Mouse (Mus musculus): ENCODE data around the gene Ctdnep1. TPM values are rescaled to one million over a fixed set of nuclear protein-coding genes. Genes with fewer than 3 reads are reported as not detected.
A peak's percentile ranks its signal among the peaks of the same experiment; 100 is the strongest.

Ctdnep1 gene
- total RNA-seq, 2 experiments from 2014 or later: 107 to 116 TPM

GRCm38 (mm10) chr11:69980196-69981140 lies 488 bp upstream of the Ctdnep1 start:
- peak; percentile 98 to 100 for DNase-seq (ENCODE audit: extremely low spot score in 1 of 2, low spot score in 1 of 2)

- no peak for DNase-seq (ENCODE audit: extremely low spot score in 1 of 2, low spot score in 1 of 2)
Measured at GRCm38 (mm10) chr11:69982225-69982624, 1.3 kb downstream of the Ctdnep1 start, which contains the start of gene Elp5. Gene Elp5, minus strand, starts transcription at chr11:69982517.

GRCm38 (mm10) chr11:69982877-69983276 lies 1.9 kb downstream of the Ctdnep1 start:
- no peak for DNase-seq (ENCODE audit: extremely low spot score in 1 of 2, low spot score in 1 of 2)

GRCm38 (mm10) chr11:69983377-69983776 lies 2.4 kb downstream of the Ctdnep1 start:
- no peak for DNase-seq (ENCODE audit: extremely low spot score in 1 of 2, low spot score in 1 of 2)

- DNase-seq (ENCODE audit: extremely low spot score in 1 of 2, low spot score in 1 of 2): no peak
Measured at GRCm38 (mm10) chr11:69984431-69984830, 3.5 kb downstream of the Ctdnep1 start.

GRCm38 (mm10) chr11:69989949-69990348 lies 9.0 kb downstream of the Ctdnep1 start:
- no peak for DNase-seq (ENCODE audit: extremely low spot score in 1 of 2, low spot score in 1 of 2)

DNA sequence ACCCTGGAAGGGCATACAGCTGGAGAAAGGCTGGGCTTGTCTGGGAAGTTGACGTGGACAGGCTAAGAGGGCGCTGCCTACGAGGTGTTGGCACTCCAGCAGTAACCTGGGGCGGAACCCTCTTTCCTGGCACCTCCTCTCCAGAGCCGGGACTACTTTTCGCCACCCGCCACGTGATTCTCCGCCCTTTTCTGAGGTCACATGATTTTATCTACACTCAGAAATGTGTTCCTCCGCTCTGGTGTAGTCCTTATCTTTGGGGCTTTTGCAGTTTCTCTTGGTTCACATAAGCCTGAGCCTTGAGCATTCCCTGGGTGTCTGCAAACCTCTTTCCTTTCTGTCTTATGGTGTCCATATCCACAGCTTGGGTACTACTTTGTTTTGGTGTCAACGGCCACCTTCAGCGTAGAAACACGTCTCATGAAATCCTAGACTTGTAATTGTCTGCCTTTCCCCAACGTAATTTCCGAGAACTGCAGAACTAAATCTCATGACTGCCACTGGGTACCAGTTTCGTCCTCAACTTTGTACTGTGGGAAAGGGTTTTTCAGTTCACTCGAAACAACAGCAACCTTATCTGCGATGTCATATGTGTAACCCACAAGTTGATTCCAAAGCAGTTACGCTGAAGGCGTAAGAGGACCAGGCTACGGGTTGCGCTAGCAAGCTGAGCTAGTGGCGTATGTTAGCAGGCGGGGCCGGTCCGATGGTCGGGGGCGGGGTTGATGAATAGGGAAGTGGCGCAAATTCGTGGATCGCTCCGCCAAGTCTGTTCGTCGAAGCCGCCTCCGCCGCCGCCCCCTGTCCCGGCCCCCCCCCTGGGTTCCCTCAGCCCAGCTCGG lies 10.1 kb downstream of the Ctdnep1 start, which contains the start of gene Gabarap:
Gene Gabarap, plus strand, starts transcription at position 294 of the 842 bp plus-strand sequence.
- DNase-seq (ENCODE audit: extremely low spot score in 1 of 2, low spot score in 1 of 2): peak; percentile 93 to 94

DNA sequence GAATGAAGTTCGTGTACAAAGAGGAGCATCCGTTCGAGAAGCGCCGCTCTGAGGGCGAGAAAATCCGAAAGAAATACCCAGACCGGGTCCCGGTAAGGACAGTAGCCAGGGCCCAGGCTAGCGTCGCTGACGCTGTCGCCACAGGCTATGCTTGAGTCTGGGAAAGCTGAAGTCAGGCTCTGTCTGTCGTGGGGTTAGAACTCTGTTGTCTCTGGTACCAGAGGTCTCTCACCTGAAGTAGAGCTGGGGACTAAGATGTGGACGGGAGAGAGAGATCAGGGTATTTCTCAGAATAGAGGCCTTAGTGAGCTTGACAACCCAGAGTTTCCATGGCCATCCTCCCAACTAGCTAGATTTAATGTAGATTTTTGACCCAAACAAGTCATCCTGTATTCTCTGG lies 10.8 kb downstream of the Ctdnep1 start:
- no peak for DNase-seq (ENCODE audit: extremely low spot score in 1 of 2, low spot score in 1 of 2)

- DNase-seq (ENCODE audit: extremely low spot score in 1 of 2, low spot score in 1 of 2): no peak
Measured at GRCm38 (mm10) chr11:69992396-69992795, 11.4 kb downstream of the Ctdnep1 start.

- DNase-seq (ENCODE audit: extremely low spot score in 1 of 2, low spot score in 1 of 2): no peak
Measured at GRCm38 (mm10) chr11:69992932-69993331, 12.0 kb downstream of the Ctdnep1 start.

DNA sequence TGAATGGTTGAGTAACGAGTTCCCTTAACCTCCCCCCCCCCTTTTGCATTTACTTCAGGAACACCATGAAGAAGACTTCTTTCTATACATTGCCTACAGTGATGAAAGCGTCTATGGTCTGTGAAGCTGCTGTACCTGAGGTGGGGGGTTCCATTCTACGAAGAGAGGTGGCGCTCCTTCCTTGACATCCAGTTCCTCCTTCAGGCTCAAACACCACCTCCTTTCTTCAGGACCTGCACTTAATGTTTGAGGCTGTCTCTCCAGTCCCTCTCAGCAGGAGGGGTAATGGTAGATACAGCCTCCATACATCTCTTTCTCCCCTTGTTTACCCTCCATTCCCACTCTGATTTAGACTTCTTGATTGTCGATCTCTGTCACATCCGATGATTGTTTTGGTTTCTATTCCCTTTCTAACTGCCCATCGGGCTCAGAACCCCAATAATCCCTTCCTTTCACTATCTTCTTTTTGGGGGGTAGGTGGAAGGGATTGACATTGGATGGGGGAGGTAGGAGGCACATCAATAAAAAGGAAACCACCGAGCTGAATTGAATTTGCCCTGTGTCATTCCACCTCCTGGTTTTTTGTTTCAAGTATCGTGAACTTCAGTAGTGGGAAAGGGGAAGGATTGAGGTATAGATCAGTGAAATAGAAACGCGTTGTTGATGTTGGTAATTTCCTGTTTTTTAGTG lies 13.6 kb downstream of the Ctdnep1 start:
- no peak for DNase-seq (ENCODE audit: extremely low spot score in 1 of 2, low spot score in 1 of 2)

DNA sequence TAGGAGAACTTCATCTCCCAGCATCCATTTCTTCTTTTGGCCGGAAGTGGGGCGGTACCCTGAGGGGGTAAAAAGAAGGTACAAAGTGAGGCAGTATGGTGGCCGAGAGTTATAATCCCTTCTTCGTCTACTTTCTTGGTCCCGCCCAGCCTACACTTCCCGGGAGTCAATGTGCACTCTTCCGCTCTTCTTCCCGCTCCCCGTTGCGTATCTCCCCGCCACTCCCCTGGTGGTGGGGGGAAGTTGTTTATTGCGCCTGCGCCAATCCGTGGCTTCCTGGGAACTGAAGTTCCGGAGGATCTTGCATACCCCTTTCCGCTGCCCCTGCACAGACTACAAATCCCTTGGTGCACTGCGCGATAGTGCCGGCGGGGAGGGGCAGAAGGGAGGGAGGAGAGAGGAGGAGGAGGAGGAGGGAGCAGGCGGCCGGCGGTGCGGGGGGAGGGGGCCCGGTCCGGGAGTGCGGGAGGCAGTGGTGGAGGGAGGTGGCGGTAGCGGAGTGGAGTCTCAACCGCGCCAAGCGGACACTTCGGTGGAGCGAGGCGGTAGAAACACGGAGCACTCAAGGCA lies 14.5 kb downstream of the Ctdnep1 start, which contains the start of gene Phf23:
Gene Phf23, plus strand, starts transcription at position 387 of the 570 bp plus-strand sequence.
- peak; percentile 88 to 91 for DNase-seq (ENCODE audit: extremely low spot score in 1 of 2, low spot score in 1 of 2)

- DNase-seq (ENCODE audit: extremely low spot score in 1 of 2, low spot score in 1 of 2): no peak
Measured at GRCm38 (mm10) chr11:69996161-69997061, 15.5 kb downstream of the Ctdnep1 start.

DNA sequence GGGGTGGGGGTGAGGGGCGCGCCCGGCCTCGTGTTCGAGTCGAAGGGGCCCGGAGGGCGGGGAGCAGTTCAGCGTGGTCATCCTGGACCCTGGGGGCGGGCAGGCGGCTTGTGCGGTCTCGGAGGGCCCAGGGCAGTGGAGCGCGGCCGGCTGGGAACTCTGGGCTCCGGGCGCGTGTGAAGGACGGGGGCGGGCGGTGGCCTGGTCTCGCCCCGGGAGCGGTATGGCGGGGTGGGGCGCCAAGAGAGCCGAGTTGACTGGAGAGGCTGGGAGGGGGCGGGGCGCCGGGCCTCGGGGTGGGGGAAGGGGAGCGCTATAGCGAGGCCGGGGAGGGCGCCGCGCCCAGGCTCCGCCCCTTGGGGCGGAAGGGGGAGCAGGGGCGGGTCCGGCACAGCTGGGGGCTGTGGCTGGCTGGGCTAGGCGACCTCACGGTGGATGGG lies 16.1 kb downstream of the Ctdnep1 start:
- peak; percentile 61 to 69 for DNase-seq (ENCODE audit: extremely low spot score in 1 of 2, low spot score in 1 of 2)

DNA sequence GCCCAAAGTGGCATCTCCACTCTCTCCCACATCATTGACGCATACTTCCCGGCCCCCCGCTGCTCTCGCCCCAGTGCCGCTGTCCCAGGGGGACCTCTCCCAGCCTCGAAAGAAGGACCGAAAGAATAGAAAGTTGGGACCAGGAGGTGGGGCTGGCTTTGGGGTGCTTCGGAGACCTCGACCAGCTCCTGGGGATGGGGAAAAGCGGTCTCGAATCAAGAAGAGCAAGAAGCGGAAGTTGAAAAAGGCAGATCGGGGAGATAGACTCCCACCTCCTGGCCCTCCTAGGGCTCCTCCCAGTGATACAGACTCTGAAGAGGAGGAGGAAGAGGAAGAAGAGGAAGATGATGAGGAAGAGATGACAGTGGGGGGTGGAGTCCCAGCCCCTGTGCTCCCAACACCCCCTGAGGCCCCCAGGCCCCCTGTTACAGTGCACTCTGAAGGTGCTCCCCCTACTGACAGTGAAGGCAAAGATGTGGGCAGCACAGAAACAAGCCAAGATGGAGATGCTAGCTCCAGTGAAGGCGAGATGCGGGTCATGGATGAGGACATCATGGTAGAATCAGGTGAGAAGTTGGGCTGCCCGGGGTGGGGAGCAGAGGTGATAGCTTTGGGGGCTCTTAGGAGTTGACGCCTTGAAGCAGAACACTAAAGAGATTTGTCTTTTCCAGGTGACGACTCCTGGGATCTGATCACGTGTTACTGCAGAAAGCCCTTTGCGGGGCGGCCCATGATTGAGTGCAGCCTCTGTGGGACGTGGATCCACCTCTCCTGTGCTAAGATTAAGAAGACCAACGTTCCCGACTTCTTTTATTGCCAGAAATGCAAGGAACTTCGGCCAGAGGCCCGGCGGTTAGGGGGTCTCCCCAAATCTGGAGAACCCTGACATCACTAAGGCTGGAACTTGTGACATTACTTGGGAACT lies 17.9 kb downstream of the Ctdnep1 start:
- no peak for DNase-seq (ENCODE audit: extremely low spot score in 1 of 2, low spot score in 1 of 2)

- no peak for DNase-seq (ENCODE audit: extremely low spot score in 1 of 2, low spot score in 1 of 2)
Measured at GRCm38 (mm10) chr11:69999666-70000065, 18.7 kb downstream of the Ctdnep1 start.

- DNase-seq (ENCODE audit: extremely low spot score in 1 of 2, low spot score in 1 of 2): peak; percentile 76 to 81
Measured at GRCm38 (mm10) chr11:70000396-70000898, 19.5 kb downstream of the Ctdnep1 start, which contains the start of gene Dvl2. Gene Dvl2, plus strand, starts transcription at chr11:70000595.
